Mouse (Mus musculus) layer of hippocampus, adult 18-20 months (tissue): ENCODE data around the gene Mvb12b. TPM values are rescaled to one million over a fixed set of nuclear protein-coding genes. Genes with fewer than 3 reads are reported as not detected.

Source experiments
- DNase-seq, 2 experiments: peaks; one replicate each; pipeline ENCODE4 v3.0.0; 2022; ENCODE audit warnings: low spot score in 2 of 2
- total RNA-seq, 2 experiments: library from RNA; stranded (reverse); gene quantifications; 2 replicates each; pipeline ENCODE4 v1.2.3; 2021

The Mvb12b gene
- total RNA-seq, 2 experiments from 2014 or later, result 84.3 to 89.0 TPM

- peak in 1 of 2 experiments; percentile 53 for DNase-seq
Measured at GRCm38 (mm10) chr2:33886386-33887327, 1.1 kb downstream of the Mvb12b start.

GRCm38 (mm10) chr2:33885264-33885651 is 2.5 kb downstream of the Mvb12b start:
- DNase-seq, result no peak

GRCm38 (mm10) chr2:33884623-33885263 is 3.0 kb downstream of the Mvb12b start:
- peak in 1 of 2 experiments; percentile 29 for DNase-seq

GRCm38 (mm10) chr2:33879223-33879622 is 8.5 kb downstream of the Mvb12b start:
- no peak for DNase-seq

- DNase-seq, result no peak
Measured at GRCm38 (mm10) chr2:33878437-33878836, 9.3 kb downstream of the Mvb12b start.

GRCm38 (mm10) chr2:33877663-33878360 is 9.9 kb downstream of the Mvb12b start:
- DNase-seq, result no peak

- peak; percentile 73 to 84 for DNase-seq
Measured at GRCm38 (mm10) chr2:33876529-33877290, 11.0 kb downstream of the Mvb12b start.

- no peak for DNase-seq
Measured at GRCm38 (mm10) chr2:33875594-33875993, 12.2 kb downstream of the Mvb12b start.

GRCm38 (mm10) chr2:33874856-33875576 is 12.7 kb downstream of the Mvb12b start:
- DNase-seq, result no peak

GRCm38 (mm10) chr2:33874367-33874766 is 13.4 kb downstream of the Mvb12b start:
- DNase-seq, result no peak

- no peak for DNase-seq
Measured at GRCm38 (mm10) chr2:33873501-33873900, 14.2 kb downstream of the Mvb12b start.

- no peak for DNase-seq
Measured at GRCm38 (mm10) chr2:33872841-33873271, 14.9 kb downstream of the Mvb12b start.

- DNase-seq, result no peak
Measured at GRCm38 (mm10) chr2:33871181-33871520, 16.6 kb downstream of the Mvb12b start.

- DNase-seq, result peak in 1 of 2 experiments; percentile 37
Measured at GRCm38 (mm10) chr2:33870369-33871180, 17.2 kb downstream of the Mvb12b start.

- no peak for DNase-seq
Measured at GRCm38 (mm10) chr2:33869689-33870343, 17.9 kb downstream of the Mvb12b start.

- no peak for DNase-seq
Measured at GRCm38 (mm10) chr2:33868996-33869688, 18.6 kb downstream of the Mvb12b start.

- DNase-seq, result no peak
Measured at GRCm38 (mm10) chr2:33868322-33868721, 19.4 kb downstream of the Mvb12b start.

- no peak for DNase-seq
Measured at GRCm38 (mm10) chr2:33856746-33857145, 31.0 kb downstream of the Mvb12b start.
